Mouse (Mus musculus): Measurements from ENCODE around the gene Pcsk6.

Pcsk6 gene

DNA sequence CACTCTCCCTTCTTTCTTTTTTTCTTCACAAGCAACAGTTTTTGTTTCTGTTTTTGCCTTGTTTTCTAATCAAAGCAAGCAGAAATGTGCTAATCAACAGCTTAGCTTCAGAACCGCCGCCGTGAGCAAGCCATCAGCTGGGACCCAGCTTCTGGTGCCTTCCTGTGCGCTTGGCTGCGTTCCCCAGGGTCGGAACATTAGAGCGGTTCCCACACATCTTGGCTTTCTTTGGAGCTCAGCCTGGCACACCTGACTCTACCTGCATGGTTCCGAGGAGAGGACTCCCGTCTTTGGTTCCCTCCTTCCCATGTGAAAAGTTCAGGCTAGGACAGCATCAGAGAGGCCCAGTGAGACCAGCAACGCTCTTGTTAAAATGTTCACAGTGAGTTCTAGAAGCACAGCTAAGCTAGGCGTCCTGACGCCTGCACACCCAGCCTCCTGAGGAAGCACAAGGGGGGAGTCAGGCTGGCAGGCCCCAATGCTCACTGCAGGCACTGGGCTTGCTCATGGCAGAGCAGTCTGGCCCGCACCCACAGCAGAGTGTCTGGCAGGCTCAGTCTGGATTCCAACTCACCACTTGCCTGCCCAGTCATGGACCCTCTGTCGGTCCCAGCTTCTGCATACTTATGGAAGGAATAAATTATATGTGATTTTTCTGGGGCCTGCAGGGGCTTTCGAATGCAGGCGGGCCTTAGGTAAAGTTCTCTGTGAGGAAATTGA lies 139.7 kb downstream of the Pcsk6 start:
- in situ Hi-C loops (cut with MseI, MboI): no loop called here

DNA sequence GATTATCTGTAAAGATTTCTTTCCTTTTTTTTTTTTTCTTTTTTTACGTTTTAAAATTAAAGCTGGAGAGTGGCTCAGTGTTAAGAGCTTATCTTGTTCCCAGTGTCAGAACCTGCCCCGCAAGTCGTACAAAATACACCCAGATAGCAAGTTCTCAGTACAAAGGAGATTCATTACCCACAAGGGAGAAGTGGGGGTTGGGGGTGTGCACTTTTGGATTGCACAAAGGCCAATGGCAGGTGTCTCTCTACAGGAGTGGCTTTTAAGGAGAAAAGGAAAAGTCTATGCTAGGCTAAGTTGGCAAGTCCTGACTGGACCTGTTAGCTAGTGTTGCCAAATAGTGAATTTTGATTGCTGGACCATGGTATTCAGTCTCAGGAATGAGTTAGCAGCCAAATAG lies 140.3 kb downstream of the Pcsk6 start:
- in situ Hi-C loops (cut with MseI, MboI): no loop called here

DNA sequence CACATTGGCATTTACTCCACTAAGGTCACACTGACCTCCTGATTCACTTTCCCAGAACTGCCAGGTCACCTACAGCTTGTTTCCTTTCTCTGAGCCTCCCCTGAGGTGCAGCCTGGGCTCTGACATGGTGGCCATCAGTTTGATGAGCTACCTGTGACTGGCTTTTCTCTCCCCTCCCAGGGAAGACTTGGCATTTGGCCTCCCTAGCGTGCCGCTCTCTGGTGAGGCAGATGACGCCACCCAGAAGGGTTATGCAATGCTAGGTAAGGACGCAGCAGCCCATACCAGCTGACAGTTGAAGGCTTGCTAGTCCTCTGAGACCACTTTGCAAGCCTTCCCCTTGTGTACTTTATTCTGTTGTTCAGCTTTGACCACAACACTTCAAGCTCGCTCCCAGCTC lies 141.9 kb downstream of the Pcsk6 start:
- in situ Hi-C loops (cut with MseI, MboI): no loop called here

DNA sequence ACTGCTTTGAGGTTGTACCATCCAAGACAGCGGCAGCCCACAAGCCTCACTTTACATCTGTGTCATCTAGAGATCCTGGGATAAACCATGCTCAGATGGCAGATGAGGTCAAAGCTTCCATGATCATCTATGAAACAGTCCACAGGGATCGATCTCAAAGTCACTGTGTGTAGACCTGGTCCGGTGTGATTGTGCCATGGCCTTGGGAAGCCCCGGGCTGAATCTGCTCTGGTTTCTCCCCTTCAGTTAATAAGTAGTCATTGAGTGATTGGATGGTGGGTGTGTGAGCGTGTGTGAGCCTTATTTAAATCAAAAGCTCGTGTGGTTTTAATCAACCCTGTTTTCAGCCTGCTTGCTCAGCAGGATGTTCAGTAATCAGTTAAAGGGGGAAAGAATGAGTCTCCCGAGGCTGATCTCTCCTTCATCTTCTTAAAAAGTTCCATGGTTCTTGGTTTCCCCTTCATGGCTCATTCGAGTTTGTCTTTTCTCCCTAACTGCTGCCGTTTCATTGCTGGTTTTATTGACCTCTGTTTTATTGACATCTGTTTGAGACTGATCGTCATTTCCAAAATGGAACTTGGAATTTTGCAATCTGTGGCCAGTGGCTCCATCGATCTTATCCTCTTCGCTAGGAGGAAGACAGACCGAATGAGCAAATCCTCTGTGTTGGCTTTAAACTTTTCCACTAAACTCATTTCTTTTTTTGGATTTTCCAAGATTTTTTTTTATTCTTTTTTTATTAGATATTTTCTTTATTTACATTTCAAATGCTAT lies 142.5 kb downstream of the Pcsk6 start:
- in situ Hi-C loops (cut with MseI, MboI): no loop called here

DNA sequence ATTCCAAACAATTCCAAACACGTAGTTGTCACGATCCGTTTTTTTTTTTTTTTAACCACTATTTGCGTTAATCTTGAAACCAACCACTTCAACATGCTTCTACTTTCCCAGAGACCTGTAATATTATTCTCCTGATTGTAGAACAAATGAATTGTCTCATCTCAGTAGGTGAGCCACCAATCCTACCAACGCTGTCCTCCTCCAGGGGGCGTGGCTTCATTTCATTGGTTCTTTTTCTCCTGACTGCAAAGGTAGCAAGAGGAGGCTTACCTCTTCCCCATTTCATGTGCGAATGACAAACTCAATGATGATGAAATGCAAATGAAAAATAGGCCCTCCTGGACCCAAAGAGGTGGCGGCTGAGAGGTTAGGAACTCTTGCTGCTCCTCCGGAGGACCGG lies 143.5 kb downstream of the Pcsk6 start:
- in situ Hi-C loops (cut with MseI, MboI): no loop called here

DNA sequence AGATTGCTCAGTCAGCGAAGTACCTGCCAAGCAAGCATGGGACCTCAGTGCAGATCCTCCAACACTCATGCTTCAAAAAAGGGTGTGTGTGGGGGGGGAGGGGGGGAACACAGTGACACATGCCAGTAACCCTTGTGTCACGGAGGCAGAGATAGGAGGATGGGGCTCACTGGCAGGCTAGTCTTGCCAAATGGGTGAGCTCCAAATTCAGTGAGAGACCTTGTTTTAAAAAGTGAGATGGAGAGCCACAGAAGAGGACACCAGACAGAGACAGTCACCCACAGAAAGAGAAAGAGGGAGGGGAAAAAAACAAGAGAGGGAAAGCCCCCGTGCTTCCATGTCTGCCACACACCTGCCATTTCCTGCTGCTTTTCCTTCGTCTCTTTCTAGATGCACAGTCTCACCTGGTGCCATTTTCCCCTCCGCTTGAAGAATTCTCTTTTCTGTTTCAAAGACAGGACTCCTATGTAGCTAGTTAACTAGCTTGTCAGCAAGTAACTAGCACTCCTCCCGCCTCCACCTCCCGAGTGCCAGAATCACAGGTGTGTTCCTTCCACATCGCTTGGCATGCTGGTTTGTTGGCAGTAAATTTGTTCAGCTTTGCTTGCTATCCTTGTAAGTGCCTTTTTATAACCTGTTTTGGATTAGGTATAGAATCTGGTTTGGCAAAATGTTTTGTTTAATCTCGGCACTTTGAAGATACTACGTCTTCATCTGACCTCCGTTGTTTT lies 146.8 kb downstream of the Pcsk6 start:
- in situ Hi-C loops (cut with MseI, MboI): no loop called here

DNA sequence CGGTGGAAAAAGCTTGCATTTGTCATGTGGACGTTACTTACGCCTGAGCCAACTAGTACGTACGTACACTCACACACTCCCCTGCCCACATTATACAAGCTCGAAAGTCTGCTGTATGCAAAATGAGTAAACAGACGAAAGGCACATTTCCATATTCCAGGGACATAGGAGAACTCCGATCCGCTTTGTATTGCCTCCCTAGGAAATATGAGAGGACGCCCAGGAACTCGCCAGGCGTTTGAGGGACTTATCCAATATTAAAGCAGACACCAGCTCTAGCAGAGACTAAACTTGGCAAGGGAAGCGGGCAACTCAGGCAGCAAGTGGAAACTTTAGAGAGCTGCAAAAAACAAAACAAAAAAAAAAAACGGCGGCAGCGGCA lies 147.3 kb downstream of the Pcsk6 start:
- in situ Hi-C loops (cut with MseI, MboI): no loop called here

DNA sequence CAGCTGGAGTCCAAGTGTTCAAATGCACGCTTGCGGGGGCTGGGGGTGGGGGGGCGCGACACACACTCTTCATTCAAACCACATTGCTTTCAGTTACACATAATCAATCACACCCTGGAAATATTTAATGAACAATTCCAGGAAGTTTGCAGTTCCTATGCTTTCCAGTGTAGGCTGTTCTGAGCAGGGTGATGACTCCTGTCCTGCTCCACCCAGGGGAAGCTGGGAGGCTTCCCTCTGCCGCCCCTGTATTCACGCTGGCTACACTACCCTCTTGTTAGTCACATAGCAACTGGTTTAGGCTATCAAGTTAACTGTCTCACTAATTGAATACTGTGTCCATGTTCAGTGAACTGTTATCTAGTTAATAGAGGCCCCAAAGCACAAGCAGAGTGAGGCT lies 149.0 kb downstream of the Pcsk6 start:
- in situ Hi-C loops (cut with MseI, MboI): no loop called here

DNA sequence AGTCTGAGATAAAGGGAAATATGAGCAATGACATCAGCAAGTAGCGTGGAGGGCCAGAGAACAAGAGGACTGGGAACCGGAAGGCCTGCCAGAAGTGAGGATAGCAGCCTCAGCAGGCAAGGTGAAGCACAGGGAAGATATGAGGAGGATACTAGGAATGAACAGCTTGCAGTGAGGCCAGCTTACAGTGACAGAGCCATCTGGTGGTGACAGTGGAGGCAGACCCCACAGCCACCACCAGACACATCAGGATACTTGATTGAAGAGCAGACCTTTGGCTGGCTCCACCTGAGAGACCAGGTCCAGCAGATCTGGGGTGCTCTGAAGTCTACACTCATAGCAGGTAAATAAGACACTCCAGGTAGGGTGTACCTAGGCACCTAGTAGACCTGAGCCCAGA lies 166.2 kb downstream of the Pcsk6 start:
- in situ Hi-C loops (cut with MseI, MboI): loop anchor here in 1 of 2 experiments (25.0 kb wide), 1 partner anchor 290 kb away; no protein-coding TSS in a partner anchor

DNA sequence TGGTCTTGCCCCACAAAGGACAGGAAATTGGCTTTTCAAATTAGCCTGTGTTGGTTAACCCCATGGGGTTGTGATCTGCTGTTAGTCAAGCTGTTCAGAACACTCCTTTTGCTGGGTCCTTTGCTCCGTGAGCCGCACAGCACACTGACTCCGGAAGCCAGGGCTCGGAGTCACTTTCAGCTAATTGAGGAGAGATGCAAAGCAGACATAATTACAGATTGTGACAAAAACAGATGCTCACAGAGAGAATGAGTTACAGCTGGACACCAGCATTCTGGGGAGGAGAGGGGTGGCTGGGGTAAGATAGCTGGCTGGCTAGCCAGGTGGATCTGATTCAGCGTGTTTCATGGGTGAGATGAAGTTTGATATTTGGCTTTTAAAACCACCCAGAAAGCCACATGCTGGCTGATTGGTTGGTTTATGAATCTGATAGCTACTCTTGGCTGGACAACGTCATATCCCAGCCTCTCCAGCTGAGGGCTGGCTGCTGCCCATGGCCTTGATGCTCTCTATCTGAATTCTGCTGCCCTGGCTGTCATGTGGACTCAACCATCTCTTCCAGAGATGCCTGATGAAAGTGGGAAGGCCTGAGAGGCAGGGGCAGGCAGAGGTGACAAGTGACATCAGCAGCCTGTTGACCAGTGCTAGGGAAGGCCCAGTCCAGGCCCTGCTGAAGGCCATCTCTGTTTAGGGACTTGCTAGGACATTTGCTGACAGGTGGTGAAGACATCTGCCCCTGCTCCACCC lies 167.4 kb downstream of the Pcsk6 start:
- in situ Hi-C loops (cut with MseI, MboI): loop anchor here in 1 of 2 experiments (25.0 kb wide), 1 partner anchor 292 kb away; no protein-coding TSS in a partner anchor

DNA sequence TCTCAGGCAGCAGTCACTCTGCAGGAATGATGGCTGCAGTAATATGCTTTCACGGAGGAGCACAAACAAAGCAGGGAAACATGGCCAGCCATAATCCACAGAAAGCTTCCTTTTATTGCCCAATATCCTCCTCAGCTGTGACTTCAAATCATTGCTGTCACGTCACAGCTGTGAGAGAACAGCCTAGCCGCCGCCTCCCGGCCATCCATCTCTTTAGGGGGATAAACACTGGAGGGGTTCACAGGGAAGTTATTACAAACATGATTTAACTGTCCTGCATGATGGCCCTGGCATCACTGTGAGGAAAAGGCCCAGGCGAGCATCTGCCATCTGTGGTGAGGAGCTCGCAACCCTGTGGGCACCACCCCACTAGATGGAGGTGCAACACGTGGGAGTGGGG lies 175.3 kb downstream of the Pcsk6 start:
- in situ Hi-C loops (cut with MseI, MboI): loop anchor here in 1 of 2 experiments (25.0 kb wide), 1 partner anchor 300 kb away; no protein-coding TSS in a partner anchor

DNA sequence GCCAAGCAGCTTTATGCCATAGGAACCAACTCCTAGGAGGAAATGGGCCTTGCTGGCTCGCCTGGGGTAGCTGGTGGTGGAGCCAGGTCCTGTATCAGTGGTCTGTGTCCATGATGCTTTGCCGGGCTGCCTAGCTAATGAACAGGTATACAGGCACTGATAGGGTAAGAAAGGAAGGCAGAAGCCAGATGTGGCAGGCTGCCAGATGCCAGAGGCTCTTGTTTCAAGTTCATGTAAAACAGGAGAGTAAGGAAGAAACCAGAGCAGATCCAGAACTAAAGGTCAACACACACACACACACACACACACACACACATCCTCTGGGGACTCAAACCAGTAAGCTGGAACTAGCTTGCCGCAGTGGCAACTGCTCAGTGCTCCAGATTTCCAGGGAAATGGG lies 176.7 kb downstream of the Pcsk6 start:
- in situ Hi-C loops (cut with MseI, MboI): loop anchor here in 1 of 2 experiments (25.0 kb wide), 1 partner anchor 301 kb away; no protein-coding TSS in a partner anchor

DNA sequence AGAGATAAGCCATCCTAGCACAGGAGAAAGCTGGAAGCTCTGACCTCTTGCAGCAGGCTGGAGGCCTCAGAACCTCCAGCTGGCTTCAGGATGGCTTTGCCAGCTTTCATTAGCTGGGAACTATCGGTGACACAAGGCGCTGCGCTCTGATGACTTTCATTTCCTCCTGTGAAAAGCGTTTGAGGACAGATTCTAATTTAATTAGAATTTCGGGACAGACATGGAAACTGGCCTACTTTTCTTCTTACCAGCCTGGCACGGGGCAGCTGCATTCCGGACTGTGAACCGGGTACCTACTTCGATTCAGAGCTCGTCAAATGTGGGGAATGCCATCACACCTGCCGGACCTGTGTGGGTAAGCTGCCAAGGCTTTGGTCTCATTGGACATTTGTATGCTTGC lies 177.2 kb downstream of the Pcsk6 start:
- in situ Hi-C loops (cut with MseI, MboI): loop anchor here in 1 of 2 experiments (25.0 kb wide), 1 partner anchor 301 kb away; no protein-coding TSS in a partner anchor

DNA sequence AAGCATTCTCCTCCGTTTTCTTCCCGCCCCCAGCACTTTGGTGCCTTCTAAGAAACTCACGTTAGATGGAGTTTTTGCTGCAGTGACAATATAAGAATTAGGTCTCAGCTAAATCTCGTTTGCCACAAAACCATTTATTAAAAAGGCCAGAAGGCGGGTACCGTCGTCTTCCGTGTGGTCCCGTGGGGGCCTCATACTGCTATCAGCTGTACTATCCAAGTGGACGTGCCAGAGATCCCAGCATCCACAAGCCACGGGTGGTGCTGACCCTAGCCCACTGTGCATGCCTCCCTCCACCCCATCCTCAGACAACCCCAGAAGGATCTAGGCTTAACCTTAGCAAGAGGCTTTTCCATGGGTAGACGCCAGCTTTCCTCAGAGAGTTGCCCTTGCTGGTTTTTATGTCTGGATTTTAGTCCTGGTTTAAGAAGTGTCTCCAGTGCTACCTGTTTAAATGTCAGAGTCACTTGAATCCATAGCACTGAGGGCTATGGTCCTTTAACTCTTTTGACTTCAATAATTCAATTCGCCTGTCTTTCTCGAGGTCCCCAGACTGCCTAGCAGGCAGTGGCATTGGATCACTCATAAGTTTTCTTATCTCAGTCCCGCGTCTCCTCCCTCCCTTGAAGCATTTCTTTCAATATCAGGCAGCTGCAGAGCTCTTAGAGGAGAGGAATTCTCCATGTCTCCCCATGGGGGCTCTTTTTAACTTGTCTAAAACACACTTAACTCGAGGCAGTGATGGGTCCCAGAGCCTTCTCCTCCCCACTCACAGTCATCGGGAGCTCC lies 178.7 kb downstream of the Pcsk6 start:
- in situ Hi-C loops (cut with MseI, MboI): loop anchor here in 1 of 2 experiments (25.0 kb wide), 1 partner anchor 303 kb away; no protein-coding TSS in a partner anchor

DNA sequence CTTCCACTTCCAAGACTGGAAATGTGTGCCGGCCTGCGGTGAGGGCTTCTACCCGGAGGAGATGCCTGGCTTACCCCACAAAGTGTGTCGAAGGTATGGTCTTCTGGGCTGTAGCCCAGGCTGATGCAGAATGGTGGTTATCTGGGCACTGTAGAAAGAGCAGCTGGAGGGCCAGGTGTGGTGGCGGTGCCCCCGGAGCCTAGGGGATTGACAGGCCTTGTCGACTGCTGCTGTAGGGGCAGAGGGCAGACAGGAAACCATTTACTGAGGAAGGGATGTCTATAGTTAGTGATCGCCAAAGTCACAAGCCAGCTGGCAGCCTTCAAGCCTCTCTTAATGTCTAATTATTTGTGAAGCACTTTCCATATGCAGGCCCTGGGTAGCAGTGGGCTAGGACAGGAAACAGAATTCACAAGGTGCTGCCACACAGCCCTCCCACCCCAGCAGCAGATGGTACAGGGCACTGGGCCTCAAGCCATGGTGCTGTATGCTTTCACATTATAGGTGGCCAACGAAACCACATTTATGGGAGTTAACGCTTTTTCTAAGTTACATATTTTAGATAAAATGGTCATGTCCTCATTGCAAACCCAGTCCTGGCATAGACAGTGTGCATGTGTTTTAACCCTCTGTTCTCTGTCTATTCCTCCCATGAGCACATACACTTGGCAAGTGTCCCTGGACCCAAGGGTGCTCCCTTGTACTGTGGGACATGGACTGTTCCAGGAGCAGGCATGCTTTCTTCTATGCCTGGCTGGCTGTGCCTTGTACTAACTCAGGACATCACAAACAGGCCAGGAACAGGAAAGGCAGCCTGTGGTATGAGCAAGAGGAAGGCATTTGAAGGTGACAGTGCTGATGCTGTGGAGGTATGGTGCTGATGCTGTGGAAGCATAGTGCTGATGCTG lies 182.3 kb downstream of the Pcsk6 start, which contains the start of gene Gm45213:
Gm45213 (plus strand) TSS at position 51 of the 908 bp plus-strand sequence.
- in situ Hi-C loops (cut with MseI, MboI): loop anchor here in 1 of 2 experiments (25.0 kb wide), 1 partner anchor 307 kb away; no protein-coding TSS in a partner anchor

DNA sequence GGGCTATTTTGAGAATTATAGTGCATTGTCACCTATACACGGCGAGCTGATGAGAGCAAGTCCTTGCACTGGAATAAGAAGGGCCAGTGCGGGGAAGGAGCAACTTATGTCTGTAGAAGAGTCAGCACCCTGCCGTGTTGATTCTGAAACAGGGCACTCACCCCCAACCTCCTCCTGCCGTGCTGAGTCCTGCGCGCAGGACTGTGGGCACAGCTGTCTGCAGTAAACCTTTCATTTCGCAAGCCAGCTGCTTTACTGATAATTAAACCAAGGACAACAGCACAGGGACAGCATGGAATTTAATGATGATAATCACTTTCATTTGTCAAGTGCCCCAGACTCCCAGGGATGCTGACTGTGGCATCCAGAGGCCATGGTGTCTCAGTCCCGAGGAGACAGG lies 183.1 kb downstream of the Pcsk6 start:
- in situ Hi-C loops (cut with MseI, MboI): loop anchor here in 1 of 2 experiments (25.0 kb wide), 1 partner anchor 307 kb away; no protein-coding TSS in a partner anchor

DNA sequence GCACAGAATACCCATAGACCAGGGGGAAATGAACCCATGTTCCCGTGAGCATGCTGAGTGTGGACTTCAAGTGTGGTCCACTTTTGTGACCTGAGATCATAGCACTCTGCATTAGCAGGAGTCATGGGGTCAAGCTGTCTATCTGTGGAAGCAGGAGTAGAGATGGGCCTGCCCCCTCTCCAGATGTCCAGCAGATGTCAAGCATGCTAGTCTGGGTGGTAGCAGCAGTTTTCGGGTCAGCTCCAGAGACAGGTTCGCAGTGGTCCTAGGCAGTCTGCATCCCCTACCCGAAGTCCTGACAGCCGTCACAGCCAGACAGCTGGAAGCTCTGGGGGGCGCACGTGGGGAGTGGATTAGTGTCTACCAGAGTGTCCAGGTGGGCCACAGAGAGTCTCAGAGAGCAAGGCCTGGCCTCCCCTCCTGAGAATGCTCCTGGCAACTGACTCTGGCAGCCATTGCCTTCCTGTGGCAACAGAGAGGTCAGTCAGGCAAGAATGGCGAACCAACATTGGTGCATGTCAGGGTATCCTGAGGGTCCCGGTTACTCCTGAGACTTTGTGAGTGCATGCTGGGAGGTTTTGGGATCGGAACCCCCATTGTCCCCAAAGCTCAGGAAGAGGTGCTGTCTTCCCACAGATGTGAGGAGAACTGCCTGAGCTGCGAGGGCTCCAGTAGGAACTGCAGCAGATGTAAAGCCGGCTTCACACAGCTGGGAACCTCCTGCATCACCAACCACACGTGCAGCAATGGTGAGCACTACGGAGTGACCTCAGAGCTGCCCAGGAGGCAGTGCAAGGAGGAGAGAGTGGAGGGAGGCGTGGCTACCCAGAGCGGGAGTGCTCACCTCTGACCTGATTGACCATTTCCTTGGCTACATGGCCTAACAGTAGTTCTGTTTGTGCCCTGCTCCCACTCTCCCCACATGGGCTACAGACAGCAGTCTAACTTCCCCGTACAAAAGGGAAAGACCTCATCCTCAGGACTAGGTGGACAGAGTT lies 185.7 kb downstream of the Pcsk6 start:
- in situ Hi-C loops (cut with MseI, MboI): loop anchor here in 1 of 2 experiments (25.0 kb wide), 1 partner anchor 310 kb away; no protein-coding TSS in a partner anchor

DNA sequence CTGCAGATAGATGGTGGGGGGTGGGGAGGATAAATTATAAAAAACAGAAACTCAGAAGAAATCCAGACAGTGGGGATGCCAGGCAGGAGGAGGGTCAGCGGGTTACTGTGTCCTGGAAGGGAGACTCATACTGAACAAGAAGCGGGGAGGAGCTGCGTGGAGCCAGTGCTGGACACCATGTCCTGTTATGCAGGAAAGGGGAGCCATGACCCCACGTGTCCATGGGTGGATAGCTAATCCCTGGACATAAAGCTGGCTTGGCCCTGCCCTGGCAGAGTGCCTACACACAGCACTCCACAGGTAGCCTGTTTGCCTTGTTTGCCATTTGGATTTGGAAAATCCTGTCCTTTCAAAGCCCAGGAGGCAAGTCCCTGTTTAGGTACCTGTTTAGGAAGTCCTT lies 186.4 kb downstream of the Pcsk6 start:
- in situ Hi-C loops (cut with MseI, MboI): loop anchor here in 1 of 2 experiments (25.0 kb wide), 1 partner anchor 311 kb away; no protein-coding TSS in a partner anchor
